Mouse (Mus musculus): ENCODE data around the gene Exosc5.

The Exosc5 gene

GRCm38 (mm10) chr7:25706578-25707170, 47.7 kb downstream of the Exosc5 start:
- DNase-seq (ENCODE audit: low spot score in 2 of 2): no peak

- DNase-seq (ENCODE audit: low spot score in 2 of 2): no peak
Measured at GRCm38 (mm10) chr7:25707581-25708292, 48.8 kb downstream of the Exosc5 start.

DNA sequence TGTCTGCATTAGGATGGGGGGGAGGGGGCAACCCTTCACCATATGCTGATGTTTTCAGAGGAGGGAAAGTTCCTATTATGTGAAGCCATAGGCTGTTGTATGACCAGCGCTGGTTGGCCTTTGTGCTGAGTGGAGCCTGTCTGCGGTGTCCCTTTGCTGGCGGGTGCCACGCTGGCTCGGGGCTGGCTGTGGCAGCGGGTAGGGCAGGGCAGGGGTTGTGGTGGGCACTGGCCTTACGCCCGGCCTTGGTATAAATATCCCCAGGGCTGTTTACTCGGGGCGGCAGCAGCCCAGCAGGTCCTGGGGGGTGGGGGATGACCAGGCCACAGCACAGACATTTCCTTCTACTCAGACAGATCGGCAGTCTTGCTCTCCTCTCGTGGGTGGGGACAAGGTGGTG, 51.0 kb downstream of the Exosc5 start:
- peak in 1 of 2 experiments; percentile 42 for DNase-seq (ENCODE audit: low spot score in 2 of 2)

- peak in 1 of 2 experiments; percentile 36 for DNase-seq (ENCODE audit: low spot score in 2 of 2)
Measured at GRCm38 (mm10) chr7:25710519-25711130, 51.7 kb downstream of the Exosc5 start.

DNA sequence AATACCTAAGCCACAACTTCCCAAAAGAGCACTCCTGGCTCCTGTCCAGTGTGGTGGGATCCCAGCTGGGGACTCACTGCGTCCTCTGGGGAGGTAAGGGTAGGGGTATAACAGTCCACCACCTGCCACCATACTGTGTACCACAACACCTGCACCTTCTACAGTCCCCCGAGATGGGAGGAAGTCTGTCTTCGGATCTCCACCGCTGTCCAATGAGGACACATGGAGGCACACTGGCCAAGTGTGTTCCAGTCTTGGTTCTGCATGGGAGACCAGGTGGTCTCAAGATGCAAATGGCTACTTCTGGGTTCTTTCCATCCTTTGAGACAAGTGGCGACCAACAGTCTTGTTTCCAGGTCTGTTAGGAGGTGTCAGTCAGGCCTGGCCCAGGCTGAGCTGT, 52.2 kb downstream of the Exosc5 start:
- DNase-seq (ENCODE audit: low spot score in 2 of 2): no peak

DNA sequence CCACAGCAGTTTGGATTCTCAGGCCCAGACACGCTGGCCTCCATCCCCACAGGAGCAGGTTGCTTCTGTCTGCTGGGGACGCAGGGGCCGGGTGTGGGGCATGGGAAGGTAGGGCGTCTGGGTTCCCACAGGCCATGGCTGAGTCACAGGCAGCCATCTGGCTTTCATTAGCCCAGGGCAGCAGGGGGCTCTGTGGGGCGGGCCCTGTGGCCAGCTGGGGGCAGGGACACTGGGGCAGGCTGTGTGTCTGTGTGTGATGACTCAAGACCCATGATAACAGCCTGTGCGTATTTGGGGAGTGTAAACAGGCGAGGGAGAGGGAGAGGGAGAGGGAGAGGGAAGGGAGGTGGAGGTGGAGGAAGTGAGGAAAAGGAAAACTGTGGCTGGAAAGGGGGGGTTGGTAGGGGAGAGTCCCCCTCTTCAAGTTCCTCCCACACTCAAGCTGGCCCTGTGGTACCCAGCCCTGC, 52.8 kb downstream of the Exosc5 start:
- DNase-seq (ENCODE audit: low spot score in 2 of 2): peak; percentile 71 to 87

- DNase-seq (ENCODE audit: low spot score in 2 of 2): no peak
Measured at GRCm38 (mm10) chr7:25712801-25713200, 53.8 kb downstream of the Exosc5 start.

- no peak for DNase-seq (ENCODE audit: low spot score in 2 of 2)
Measured at GRCm38 (mm10) chr7:25714581-25714980, 55.6 kb downstream of the Exosc5 start.

DNA sequence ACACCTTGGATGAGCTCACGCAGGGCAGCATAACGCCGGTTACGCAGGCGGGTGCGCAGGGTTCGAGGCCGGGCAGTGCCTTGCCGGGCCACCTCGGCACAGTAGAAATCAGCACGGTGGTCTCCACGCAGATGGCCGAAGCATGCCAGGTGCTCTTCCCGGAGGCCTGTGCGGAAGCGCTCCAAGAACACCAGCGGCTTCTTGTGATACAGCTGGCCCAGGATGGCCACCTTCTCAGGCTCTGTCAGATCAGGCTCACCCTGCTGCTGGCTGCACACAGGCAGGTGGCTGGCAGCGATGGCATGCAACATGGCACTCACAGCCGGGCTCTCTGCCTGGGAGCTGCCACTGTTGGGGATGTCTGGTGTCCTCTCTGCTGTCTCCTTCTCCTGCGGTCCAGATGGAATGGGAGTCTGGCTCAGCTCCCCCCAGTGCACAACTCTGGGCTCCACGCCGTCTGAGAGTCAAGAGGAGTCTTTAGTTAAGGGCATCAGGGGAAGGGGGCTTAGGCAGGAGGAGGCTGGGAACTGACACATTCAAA, 56.8 kb downstream of the Exosc5 start:
- DNase-seq (ENCODE audit: low spot score in 2 of 2): no peak

DNA sequence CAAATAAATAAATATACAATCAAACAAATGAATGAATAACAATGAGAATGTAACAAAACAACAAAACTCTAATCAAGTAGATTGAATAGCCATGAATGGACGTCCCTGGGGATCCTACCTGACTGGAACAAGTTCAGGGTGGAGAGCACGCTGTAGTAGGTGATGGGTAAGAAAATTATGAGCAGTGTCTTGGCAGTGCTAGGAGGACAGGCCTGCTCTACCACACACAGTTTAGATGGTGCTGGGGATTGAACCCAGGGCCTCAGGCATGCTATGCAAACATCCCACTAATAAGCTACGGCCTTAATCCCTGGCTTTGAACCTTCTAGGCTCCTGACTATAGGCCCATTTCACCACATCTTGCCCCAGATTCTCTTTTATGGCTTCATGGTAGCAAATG, 58.5 kb downstream of the Exosc5 start:
- DNase-seq (ENCODE audit: low spot score in 2 of 2): no peak

- peak; percentile 87 to 92 for DNase-seq (ENCODE audit: low spot score in 2 of 2)
Measured at GRCm38 (mm10) chr7:25718788-25719417, 59.9 kb downstream of the Exosc5 start, which contains the start of gene Ccdc97. Gene Ccdc97, minus strand, starts transcription at chr7:25719088.

DNA sequence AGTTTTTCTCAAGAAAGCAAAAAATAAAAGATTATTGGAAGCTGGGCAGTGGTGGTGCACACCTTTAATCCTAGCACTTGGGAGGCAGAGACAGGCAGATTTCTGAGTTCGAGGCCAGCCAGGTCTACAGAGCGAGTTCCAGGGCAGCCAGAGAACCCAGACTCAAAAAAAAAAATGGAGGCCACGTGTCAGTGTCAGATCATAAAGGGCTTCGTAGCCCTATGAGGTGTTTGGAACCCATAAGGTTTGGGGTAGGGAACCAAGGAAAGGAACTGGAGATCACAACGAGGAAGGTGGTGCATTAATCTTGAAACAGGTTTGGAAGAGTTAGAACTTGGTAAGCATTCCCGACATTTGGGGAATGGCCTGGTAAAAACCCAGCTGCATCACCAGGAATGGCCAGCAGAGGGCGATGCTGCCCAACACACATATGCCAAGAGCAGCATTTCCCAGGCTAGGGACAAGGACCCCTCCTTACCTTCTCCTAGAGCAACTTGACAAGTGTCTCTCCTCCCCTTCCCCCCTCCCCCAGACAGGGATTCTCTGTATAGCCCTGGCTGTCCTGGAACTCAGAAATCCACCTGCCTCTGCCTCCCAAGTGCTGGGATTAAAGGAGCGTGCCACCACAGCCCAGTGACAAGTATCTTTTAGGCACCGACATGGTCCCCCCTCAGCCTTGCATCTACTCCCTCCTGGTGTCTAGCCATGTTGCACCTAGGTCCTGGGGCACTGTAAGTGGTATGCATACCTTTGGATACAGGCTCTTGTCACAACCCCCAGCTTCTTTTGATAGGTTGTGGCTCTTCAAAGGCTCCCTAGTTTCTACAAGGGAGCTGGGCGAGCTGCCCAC, 61.0 kb downstream of the Exosc5 start:
- DNase-seq (ENCODE audit: low spot score in 2 of 2): no peak

DNA sequence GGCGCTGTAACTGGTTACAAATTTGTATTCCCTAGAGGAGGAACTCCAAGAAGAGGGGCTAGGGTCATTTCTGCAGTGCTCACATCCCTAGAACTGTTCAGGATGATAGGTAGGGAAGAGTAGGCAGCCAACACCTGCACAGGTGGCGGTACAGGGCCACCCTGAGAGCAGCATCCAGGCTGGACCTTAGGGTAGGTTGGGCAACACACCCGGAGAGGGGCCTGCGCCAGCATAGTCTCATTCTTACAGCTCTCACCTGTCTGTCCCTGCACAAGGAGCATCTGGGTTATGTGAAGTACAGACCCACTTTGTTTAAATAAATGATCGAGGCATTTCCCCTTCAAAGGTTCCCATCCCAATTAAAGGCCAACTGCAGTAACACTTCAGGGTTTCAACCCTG, 61.8 kb downstream of the Exosc5 start:
- DNase-seq (ENCODE audit: low spot score in 2 of 2): no peak
